Mouse (Mus musculus) lung, embryonic 14.5 days (tissue): ENCODE measurements around the gene Oscar. TPM values are rescaled to one million over a fixed set of nuclear protein-coding genes. Genes with fewer than 3 reads are reported as not detected.

ENCODE experiments used
- ATAC-seq: fragments of 200-750 bp; cut with Nextera tagmentation; 2 replicates; pipeline ENCODE4 v1.8.0; 2017; ENCODE audit warnings: mild to moderate bottlenecking, moderate TSS enrichment, moderate library complexity; ENCODE audit not compliant: insufficient read depth
- DNase-seq: peaks from one replicate; pipeline ENCODE4 v3.0.0-alpha.2; 2015
- H3K27ac ChIP-seq: fragments of 300-500 bp; sonication (generic); 2 replicates; pipeline ENCODE4 v1.5.1; 2014; ENCODE audit warnings: low read depth, mild to moderate bottlenecking, moderate library complexity
- H3K27me3 ChIP-seq: fragments of 300-500 bp; sonication (generic); 2 replicates; pipeline ENCODE4 v1.6.1; 2014; ENCODE audit warnings: low read length, control low read depth; ENCODE audit not compliant: insufficient read depth
- H3K36me3 ChIP-seq: fragments of 300-500 bp; sonication (generic); 2 replicates; pipeline ENCODE4 v1.6.1; 2014; ENCODE audit warnings: control low read depth; ENCODE audit not compliant: insufficient read depth
- H3K4me1 ChIP-seq: fragments of 300-500 bp; sonication (generic); 2 replicates; pipeline ENCODE4 v1.6.1; 2014; ENCODE audit warnings: antibody characterized with exemption, control low read depth; ENCODE audit not compliant: insufficient read depth
- H3K4me2 ChIP-seq: fragments of 300-500 bp; sonication (generic); 2 replicates; pipeline ENCODE4 v1.6.1; 2014; ENCODE audit warnings: mild to moderate bottlenecking
- H3K4me3 ChIP-seq: fragments of 300-500 bp; sonication (generic); 2 replicates; pipeline ENCODE4 v1.5.1; 2014; ENCODE audit warnings: low read depth, low read length
- H3K9ac ChIP-seq: fragments of 300-500 bp; sonication (generic); 2 replicates; pipeline ENCODE4 v1.6.1; 2014
- H3K9me3 ChIP-seq: fragments of 300-500 bp; sonication (generic); 2 replicates; pipeline ENCODE4 v1.6.1; 2016; ENCODE audit warnings: low read depth, low read length, control low read depth
- CTCF ChIP-seq: IDR thresholded peaks from 2 replicates; pipeline ENCODE4 v1.5.1; 2016; ENCODE audit warnings: antibody characterized with exemption, low read depth
- WGBS: fragments of 180-500 bp; shearing (Covaris S2); extraction: QIAGEN DNeasy Blood & Tissue Kit; methylation state at CpG from one replicate; pipeline ENCODE4 v1.1.7; 2014; 5-methylcytosine and 5-hydroxymethylcytosine counted together
- polyA plus RNA-seq: library from polyadenylated mRNA; unstranded; fragments of >200 nt; fragmentation: Nextera tagmentation; extraction: Ambion mirVana; gene quantifications from 2 replicates; pipeline ENCODE4 v1.2.1, GENCODE M21; 2014

Gene Oscar
- polyA plus RNA-seq, 1 experiment from 2014 or later = not detected

DNA sequence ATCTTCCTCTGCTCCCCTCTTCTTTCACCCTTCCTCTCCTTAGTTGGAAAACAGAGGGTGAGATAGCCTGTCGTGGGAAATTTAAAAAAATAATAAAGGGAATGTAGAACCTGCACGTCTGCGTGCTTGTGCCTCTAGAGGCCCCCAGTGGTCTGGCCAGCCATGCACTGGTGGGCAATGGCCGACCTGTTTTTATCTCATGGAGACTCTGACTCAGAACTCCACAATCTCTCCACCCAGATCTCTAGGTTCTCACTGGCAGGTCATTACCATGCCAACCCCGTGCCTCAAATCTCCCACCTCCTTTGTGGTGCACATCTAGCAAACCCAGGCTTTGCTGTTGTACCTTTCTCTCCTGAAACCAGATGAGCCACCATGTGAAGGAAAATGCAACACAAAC is 21.3 kb downstream of the Oscar start:
- TF ChIP-seq CTCF = no peak
- DNase-seq = no peak
- H3K4me3 ChIP-seq = no peak overlapping the region
- WGBS = 10% methylated on average over 5 of the region's 5 CpGs
- H3K36me3 ChIP-seq = no peaks in the 10 kb centered on the region
- no peak overlapping the region for H3K9ac ChIP-seq
- no peak overlapping the region for H3K27ac ChIP-seq
- H3K27me3 ChIP-seq = no peaks in the 10 kb centered on the region
- ATAC-seq = no peak
- H3K9me3 ChIP-seq = no peaks in the 10 kb centered on the region
- H3K4me1 ChIP-seq = no peaks in the 10 kb centered on the region
- peak overlapping the region; percentile 32 for H3K4me2 ChIP-seq

DNA sequence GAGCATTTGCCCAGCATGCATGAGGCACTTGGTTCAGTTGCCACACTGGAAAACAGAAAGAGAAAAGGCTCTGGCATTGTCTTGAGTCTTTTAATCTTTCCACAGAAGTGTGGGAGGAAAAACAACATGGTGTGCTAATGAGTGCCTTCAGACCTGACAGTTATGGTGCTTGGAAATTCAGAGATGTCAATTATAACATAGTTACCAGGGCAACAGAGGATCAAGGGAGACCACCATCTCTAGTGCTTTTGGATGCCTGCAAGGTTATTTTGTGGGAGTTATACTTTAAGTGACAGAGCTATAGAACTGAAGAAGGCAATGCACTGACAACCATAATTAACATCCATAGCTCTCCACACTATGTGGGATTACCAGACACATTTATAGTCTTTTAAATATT is 22.1 kb downstream of the Oscar start:
- no peak overlapping the region for H3K4me3 ChIP-seq
- H3K9ac ChIP-seq = no peak overlapping the region
- no peak overlapping the region for H3K4me2 ChIP-seq
- ATAC-seq (no peak), DNase-seq (no peak)
- H3K9me3 ChIP-seq = no peaks in the 10 kb centered on the region
- no peak for TF ChIP-seq CTCF
- no peaks in the 10 kb centered on the region for H3K27me3 ChIP-seq
- H3K36me3 ChIP-seq = no peaks in the 10 kb centered on the region
- H3K27ac ChIP-seq = no peak overlapping the region
- H3K4me1 ChIP-seq = no peaks in the 10 kb centered on the region

DNA sequence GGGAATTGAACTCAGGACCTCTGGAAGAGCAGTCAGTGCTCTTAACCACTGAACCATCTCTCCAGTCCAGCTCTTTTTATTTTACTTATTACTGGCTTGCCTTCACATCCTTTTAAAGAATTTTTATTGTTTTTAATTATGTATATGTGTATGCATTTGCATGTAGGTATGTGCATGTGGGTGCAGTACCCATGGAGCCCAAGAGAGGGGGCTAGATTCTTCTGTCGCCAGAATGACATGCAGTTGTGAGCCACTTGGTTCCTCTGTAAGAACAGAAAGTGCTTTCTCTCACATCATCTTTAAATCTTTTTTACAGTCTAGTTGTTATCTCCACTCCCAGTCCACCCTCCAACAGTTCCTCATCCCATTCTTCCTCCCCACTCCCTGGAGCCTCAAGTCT is 24.4 kb downstream of the Oscar start:
- Histone ChIP-seq H3K27ac (no peak overlapping the region), H3K36me3 (no peaks in the 10 kb centered on the region), H3K27me3 (no peaks in the 10 kb centered on the region), H3K4me2 (no peak overlapping the region), H3K4me3 (no peak overlapping the region), H3K9me3 (no peaks in the 10 kb centered on the region), H3K9ac (no peak overlapping the region), H3K4me1 (no peaks in the 10 kb centered on the region)
- peak; percentile 8; the same call in 1 of the 2 replicates for TF ChIP-seq CTCF
- ATAC-seq (no peak), DNase-seq (no peak)
- WGBS = 43% methylated on average over 1 of the region's 1 CpGs

DNA sequence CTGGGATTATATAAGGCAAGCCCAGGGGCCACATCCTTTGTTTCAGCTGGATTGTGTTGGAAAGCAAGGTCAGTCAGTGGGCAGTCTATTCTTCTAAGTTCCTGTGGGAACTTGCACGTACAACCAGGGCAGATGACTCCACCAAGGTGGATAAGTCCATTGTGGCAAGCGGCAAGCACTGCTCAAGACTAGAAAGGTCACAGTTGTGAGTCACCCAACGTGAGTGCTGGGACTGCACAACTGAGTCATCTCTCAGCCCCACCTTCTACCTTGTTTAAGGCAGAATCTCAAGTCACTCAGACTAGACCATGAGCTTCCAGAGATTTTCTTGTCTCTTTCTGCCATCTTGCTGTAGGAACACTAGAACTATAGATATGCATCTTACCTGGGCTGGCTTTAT is 25.4 kb downstream of the Oscar start:
- Histone ChIP-seq H3K9me3 (no peaks in the 10 kb centered on the region), H3K9ac (no peak overlapping the region), H3K36me3 (no peaks in the 10 kb centered on the region), H3K27me3 (no peaks in the 10 kb centered on the region), H3K4me1 (no peaks in the 10 kb centered on the region), H3K27ac (no peak overlapping the region), H3K4me3 (no peak overlapping the region), H3K4me2 (no peak overlapping the region)
- WGBS = 75% methylated on average over 3 of the region's 3 CpGs
- no peak for TF ChIP-seq CTCF
- ATAC-seq = no peak
- DNase-seq = no peak

DNA sequence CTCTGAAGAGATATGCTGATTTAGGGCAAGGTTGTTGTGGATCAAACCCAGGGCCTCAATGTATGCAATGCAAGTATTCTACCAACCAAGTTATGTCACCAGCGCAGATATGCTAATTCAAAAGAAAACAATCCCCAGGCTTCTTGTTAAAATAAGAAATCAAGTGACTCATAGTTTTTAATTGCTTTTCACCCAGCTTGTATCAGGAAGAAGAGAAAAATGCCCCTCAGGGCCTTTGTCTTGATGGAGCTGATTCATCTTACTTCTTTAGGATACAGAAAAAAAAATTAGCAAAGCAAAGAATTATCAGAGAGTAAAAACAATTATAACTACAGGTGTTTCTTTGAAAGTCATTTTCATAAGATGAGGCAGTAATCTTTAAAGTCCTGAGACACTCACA is 28.7 kb downstream of the Oscar start:
- H3K9ac ChIP-seq = no peak overlapping the region
- no peak overlapping the region for H3K4me2 ChIP-seq
- ATAC-seq (no peak), DNase-seq (no peak)
- no peak for TF ChIP-seq CTCF
- H3K36me3 ChIP-seq = no peaks in the 10 kb centered on the region
- no peak overlapping the region for H3K27ac ChIP-seq
- H3K4me1 ChIP-seq = no peaks in the 10 kb centered on the region
- no peaks in the 10 kb centered on the region for H3K27me3 ChIP-seq
- no peaks in the 10 kb centered on the region for H3K9me3 ChIP-seq
- WGBS = 56% methylated on average over 1 of the region's 1 CpGs
- H3K4me3 ChIP-seq = no peak overlapping the region

DNA sequence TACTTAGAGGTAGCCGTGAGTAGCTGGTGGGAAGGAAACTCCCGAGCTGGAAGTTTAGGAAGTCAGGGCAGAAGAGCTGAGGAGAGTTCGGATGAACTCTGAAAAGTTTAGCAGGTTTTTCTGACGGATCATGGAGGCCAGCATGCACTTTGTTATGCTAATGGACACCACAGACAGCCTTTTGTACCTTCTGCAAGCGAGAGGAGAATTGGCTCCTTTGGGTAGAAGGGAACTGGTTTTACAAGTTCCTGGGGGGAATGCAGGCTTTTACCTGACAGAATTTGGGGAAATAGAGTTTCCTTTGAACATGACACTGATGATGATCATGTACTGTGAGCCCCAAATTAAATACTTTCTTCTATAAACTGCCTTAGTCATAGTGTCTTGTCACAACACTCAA is 29.7 kb downstream of the Oscar start:
- Histone ChIP-seq H3K4me2 (no peak overlapping the region), H3K36me3 (no peaks in the 10 kb centered on the region), H3K27ac (no peak overlapping the region), H3K4me3 (no peak overlapping the region), H3K4me1 (no peaks in the 10 kb centered on the region), H3K27me3 (no peaks in the 10 kb centered on the region), H3K9ac (no peak overlapping the region), H3K9me3 (no peaks in the 10 kb centered on the region)
- WGBS = 6% methylated on average over 5 of the region's 5 CpGs
- DNase-seq = no peak
- no peak for ATAC-seq
- TF ChIP-seq CTCF = no peak

DNA sequence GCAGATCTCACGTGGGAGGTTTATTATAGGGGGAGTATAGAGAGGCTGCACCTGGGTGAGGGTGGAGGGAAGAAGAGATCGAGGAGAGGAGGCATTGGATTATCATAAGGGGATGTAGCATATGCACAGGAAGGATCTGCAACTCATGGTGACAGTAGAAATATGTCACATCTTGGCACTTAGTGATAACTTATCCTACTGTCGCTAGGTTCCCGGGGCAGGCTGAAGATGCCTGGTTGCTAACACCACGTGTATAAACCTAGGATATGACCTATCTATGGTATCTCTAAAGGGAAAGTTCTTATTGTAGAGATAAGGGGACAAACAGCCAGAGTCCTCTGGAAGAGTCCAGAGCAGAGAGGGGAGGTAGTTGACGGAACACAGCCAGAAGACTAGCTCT is 30.2 kb downstream of the Oscar start:
- Histone ChIP-seq H3K9me3 (no peaks in the 10 kb centered on the region), H3K9ac (no peak overlapping the region), H3K4me2 (no peak overlapping the region), H3K36me3 (no peaks in the 10 kb centered on the region), H3K4me3 (no peak overlapping the region), H3K4me1 (no peaks in the 10 kb centered on the region), H3K27me3 (no peaks in the 10 kb centered on the region), H3K27ac (no peak overlapping the region)
- ATAC-seq (no peak), DNase-seq (no peak)
- TF ChIP-seq CTCF = no peak
- WGBS = 8% methylated on average over 6 of the region's 6 CpGs

DNA sequence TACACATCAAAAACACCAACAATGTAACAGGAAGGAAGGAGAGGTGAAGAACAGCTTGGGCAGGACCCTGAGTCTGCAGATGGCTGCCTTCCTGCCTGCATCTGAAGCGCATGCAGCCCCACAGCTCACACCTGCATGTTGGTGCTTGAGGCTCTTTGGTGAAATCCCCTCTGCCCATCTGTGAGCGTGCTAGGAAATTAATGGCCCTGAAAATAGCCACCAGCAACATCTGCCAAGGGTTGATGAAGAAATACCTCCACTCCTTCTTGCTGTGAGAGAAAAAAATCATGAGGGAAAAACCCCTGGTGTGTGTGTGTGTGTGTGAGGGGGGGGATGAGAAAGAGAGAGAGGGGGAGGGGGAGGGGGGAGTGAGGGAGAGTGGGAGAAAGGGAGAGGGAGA is 35.9 kb downstream of the Oscar start:
- no peak overlapping the region for H3K27ac ChIP-seq
- WGBS = 59% methylated on average over 2 of the region's 2 CpGs
- TF ChIP-seq CTCF = no peak
- no peak overlapping the region for H3K9ac ChIP-seq
- H3K27me3 ChIP-seq = no peaks in the 10 kb centered on the region
- no peaks in the 10 kb centered on the region for H3K4me1 ChIP-seq
- no peaks in the 10 kb centered on the region for H3K9me3 ChIP-seq
- DNase-seq (no peak), ATAC-seq (no peak)
- no peak overlapping the region for H3K4me2 ChIP-seq
- H3K4me3 ChIP-seq = no peak overlapping the region
- H3K36me3 ChIP-seq = no peaks in the 10 kb centered on the region
